Mouse (Mus musculus) hindbrain, postnatal 0 days (tissue): ENCODE data around the gene Hs3st6. TPM values are rescaled to one million over a fixed set of nuclear protein-coding genes. Genes with fewer than 3 reads are reported as not detected.

Source experiments
- ATAC-seq: fragments of 200-750 bp; cut with Nextera tagmentation; 2 replicates; pipeline ENCODE4 v1.8.0; 2017; ENCODE audit warnings: mild to moderate bottlenecking, moderate TSS enrichment, moderate library complexity
- DNase-seq: peaks from one replicate; pipeline ENCODE4 v3.0.0-alpha.2; 2015; ENCODE audit warnings: low spot score
- H3K27ac ChIP-seq: fragments of 300-500 bp; sonication (generic); 2 replicates; pipeline ENCODE4 v1.5.1; 2014; ENCODE audit warnings: mild to moderate bottlenecking
- H3K27me3 ChIP-seq: fragments of 300-500 bp; sonication (generic); 2 replicates; pipeline ENCODE4 v1.6.1; 2014; ENCODE audit warnings: low read length, mixed read lengths; ENCODE audit not compliant: insufficient read depth
- H3K36me3 ChIP-seq: fragments of 300-500 bp; sonication (generic); 2 replicates; pipeline ENCODE4 v1.6.1; 2014; ENCODE audit warnings: low read length, mixed read lengths; ENCODE audit not compliant: insufficient read depth
- H3K4me1 ChIP-seq: fragments of 300-500 bp; sonication (generic); 2 replicates; pipeline ENCODE4 v1.6.1; 2014; ENCODE audit warnings: antibody characterized with exemption, low read length, mixed read lengths; ENCODE audit not compliant: insufficient read depth
- H3K4me2 ChIP-seq: fragments of 300-500 bp; sonication (generic); 2 replicates; pipeline ENCODE4 v1.6.1; 2014; ENCODE audit warnings: low read depth, mild to moderate bottlenecking, low read length, moderate library complexity, mixed read lengths
- H3K4me3 ChIP-seq: fragments of 300-500 bp; sonication (generic); 2 replicates; pipeline ENCODE4 v1.5.1; 2014; ENCODE audit warnings: low read length
- H3K9ac ChIP-seq: fragments of 300-500 bp; sonication (generic); replicated peaks from 2 replicates; pipeline ENCODE4 v1.6.1; 2014; ENCODE audit warnings: mild to moderate bottlenecking, low read length, moderate library complexity, mixed read lengths
- H3K9me3 ChIP-seq: fragments of 300-500 bp; sonication (generic); 2 replicates; pipeline ENCODE4 v1.6.1; 2016; ENCODE audit warnings: low read length, mixed read lengths
- CTCF ChIP-seq: IDR thresholded peaks from 2 replicates; pipeline ENCODE4 v1.5.1; 2016; ENCODE audit warnings: antibody characterized with exemption, control low read depth, low read depth
- WGBS: fragments of 180-500 bp; shearing (Covaris S2); extraction: QIAGEN DNeasy Blood & Tissue Kit; methylation state at CpG from one replicate; pipeline ENCODE4 v1.1.7; 2014; 5-methylcytosine and 5-hydroxymethylcytosine counted together
- polyA plus RNA-seq: library from polyadenylated mRNA; unstranded; fragments of >200 nt; fragmentation: Nextera tagmentation; extraction: Ambion mirVana; gene quantifications from 2 replicates; pipeline ENCODE4 v1.2.1, GENCODE M21; 2015
- total RNA-seq: library from RNA; depleted of rRNA; stranded (reverse); fragments of >200 nt; gene quantifications from 2 replicates; pipeline ENCODE4 v1.2.3, GENCODE M21; 2014

The Hs3st6 gene
- total and polyA plus RNA-seq, 2 experiments from 2014 or later = 0.43 TPM; not detected in 1

DNA sequence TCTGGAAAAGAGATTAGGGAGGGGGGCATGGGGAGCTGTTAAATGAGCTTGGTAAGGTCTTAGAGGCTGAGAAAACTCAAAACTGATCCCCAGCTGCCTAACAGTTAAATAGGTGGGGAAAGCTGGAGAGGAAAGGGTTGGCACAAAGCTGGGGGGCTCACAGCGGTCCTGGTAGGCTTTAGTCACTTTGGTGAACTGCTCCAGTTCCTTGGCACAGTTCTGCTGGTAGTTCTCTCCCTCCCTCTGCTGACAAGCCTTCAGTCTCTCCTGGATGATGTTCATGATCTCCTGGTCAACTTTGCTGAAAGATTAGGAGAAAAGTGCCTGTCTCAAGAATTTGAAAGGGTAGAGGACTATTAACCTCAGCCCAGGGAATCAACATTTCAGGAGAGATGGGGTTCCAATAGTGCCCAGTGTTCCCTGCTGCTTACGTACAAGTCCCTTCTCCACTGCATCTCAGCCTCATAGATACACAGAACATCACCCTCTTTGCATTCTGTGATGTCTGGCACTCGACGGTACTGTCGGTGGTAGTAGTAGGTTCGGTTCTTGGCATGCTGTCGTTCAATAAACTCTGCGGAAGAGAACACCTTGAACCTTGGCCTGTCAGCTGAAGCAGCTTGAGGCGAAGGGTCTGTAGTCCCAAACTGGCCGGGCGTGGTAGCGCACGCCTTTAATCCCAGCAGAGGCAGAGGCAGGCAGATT is 30.4 kb upstream of the Hs3st6 start:
- Histone ChIP-seq H3K9me3 (no peaks in the 10 kb centered on the region), H3K4me3 (0 out of 2 replicates have a peak overlapping the region, but pooled peaks have one; percentile 3), H3K36me3 (peaks cover 12% of the 10 kb centered on the region), H3K4me2 (no peak overlapping the region; the same call in 1 of the 2 replicates), H3K4me1 (peaks cover 7% of the 10 kb centered on the region; the same call in 1 of the 2 replicates), H3K27ac (no peak overlapping the region), H3K27me3 (no peaks in the 10 kb centered on the region), H3K9ac (no peak overlapping the region)
- no peak for DNase-seq
- ATAC-seq = no peak
- TF ChIP-seq CTCF = no peak
- 39% methylated on average over 13 of the region's 13 CpGs for WGBS

GRCm38 (mm10) chr17:24723122-24723880 is 29.5 kb upstream of the Hs3st6 start:
- ATAC-seq (no peak), DNase-seq (no peak)
- H3K4me2 ChIP-seq = peak overlapping the region; percentile 83
- H3K9me3 ChIP-seq = no peaks in the 10 kb centered on the region
- H3K4me3 ChIP-seq = peak overlapping the region; percentile 82
- no peaks in the 10 kb centered on the region for H3K27me3 ChIP-seq
- peak overlapping the region; percentile 83 for H3K9ac ChIP-seq
- WGBS = 4% methylated on average over 12 of the region's 12 CpGs
- peak overlapping the region; percentile 86 for H3K27ac ChIP-seq
- H3K4me1 ChIP-seq = peaks cover 7% of the 10 kb centered on the region; the same call in 1 of the 2 replicates
- no peak for TF ChIP-seq CTCF
- H3K36me3 ChIP-seq = peaks cover 12% of the 10 kb centered on the region

GRCm38 (mm10) chr17:24723881-24724180 is 29.0 kb upstream of the Hs3st6 start:
- Histone ChIP-seq H3K9me3 (no peaks in the 10 kb centered on the region), H3K4me3 (peak overlapping the region; percentile 82), H3K27me3 (no peaks in the 10 kb centered on the region), H3K4me2 (peak overlapping the region; percentile 83), H3K36me3 (peaks cover 12% of the 10 kb centered on the region), H3K9ac (peak overlapping the region; percentile 83), H3K27ac (peak overlapping the region; percentile 86), H3K4me1 (peaks cover 7% of the 10 kb centered on the region; the same call in 1 of the 2 replicates)
- no peak for TF ChIP-seq CTCF
- ATAC-seq (no peak; the same call in 1 of the 2 replicates), DNase-seq (no peak)
- WGBS = 1% methylated on average over 15 of the region's 15 CpGs

GRCm38 (mm10) chr17:24724184-24724583 is 28.6 kb upstream of the Hs3st6 start, which contains the start of gene Ndufb10:
Gene Ndufb10, minus strand, starts transcription at chr17:24724478.
- Histone ChIP-seq H3K36me3 (peaks cover 12% of the 10 kb centered on the region), H3K9me3 (no peaks in the 10 kb centered on the region), H3K9ac (peak within 1 kb of the TSS; percentile 83), H3K4me3 (peak within 1 kb of the TSS; percentile 82), H3K27ac (peak within 1 kb of the TSS; percentile 86), H3K4me1 (peaks cover 7% of the 10 kb centered on the region; the same call in 1 of the 2 replicates), H3K27me3 (no peaks in the 10 kb centered on the region), H3K4me2 (peak within 1 kb of the TSS; percentile 83)
- peak; percentile 99 for TF ChIP-seq CTCF
- WGBS = 0% methylated on average over 30 of the region's 30 CpGs
- DNase-seq (peak; percentile 98), ATAC-seq (peak; percentile 75)

GRCm38 (mm10) chr17:24725637-24726390 is 27.0 kb upstream of the Hs3st6 start:
- Histone ChIP-seq H3K4me2 (no peak overlapping the region), H3K27ac (no peak overlapping the region), H3K27me3 (no peaks in the 10 kb centered on the region), H3K4me3 (no peak overlapping the region), H3K36me3 (peaks cover 12% of the 10 kb centered on the region), H3K9me3 (no peaks in the 10 kb centered on the region), H3K4me1 (peaks cover 7% of the 10 kb centered on the region; the same call in 1 of the 2 replicates), H3K9ac (no peak overlapping the region)
- no peak for DNase-seq
- ATAC-seq = no peak
- no peak for TF ChIP-seq CTCF
- WGBS = 77% methylated on average over 3 of the region's 3 CpGs

GRCm38 (mm10) chr17:24727618-24728017 is 25.2 kb upstream of the Hs3st6 start, which contains the start of gene Rpl3l:
Gene Rpl3l, plus strand, starts transcription at chr17:24727820.
- H3K36me3 ChIP-seq = no peaks in the 10 kb centered on the region
- H3K4me2 ChIP-seq = no peak within 1 kb of the TSS
- no peak for TF ChIP-seq CTCF
- DNase-seq (no peak), ATAC-seq (no peak)
- no peak within 1 kb of the TSS for H3K27ac ChIP-seq
- WGBS = 78% methylated on average over 2 of the region's 2 CpGs
- H3K4me3 ChIP-seq = no peak within 1 kb of the TSS
- peaks cover 7% of the 10 kb centered on the region; the same call in 1 of the 2 replicates for H3K4me1 ChIP-seq
- no peaks in the 10 kb centered on the region for H3K9me3 ChIP-seq
- H3K27me3 ChIP-seq = no peaks in the 10 kb centered on the region
- no peak within 1 kb of the TSS; the same call in 1 of the 2 replicates for H3K9ac ChIP-seq
